Mouse (Mus musculus) adrenal gland, postnatal 10 days (tissue): ENCODE results near the gene Sgpp1. TPM values are rescaled to one million over a fixed set of nuclear protein-coding genes. Genes with fewer than 3 reads are reported as not detected.
A peak's percentile ranks its signal among the peaks of the same experiment; 100 is the strongest.

Experiments
- DNase-seq: peaks from one replicate; pipeline ENCODE4 v3.0.0; 2021; ENCODE audit warnings: mixed read lengths
- long read RNA-seq, 2 experiments: library from polyadenylated mRNA; stranded (forward); transcript quantifications; one replicate each; pipeline ENCODE4 v2.0.0; 2021
- total RNA-seq, 2 experiments: library from RNA; stranded (reverse); gene quantifications; 2 replicates each; pipeline ENCODE4 v1.2.3; 2021

Gene Sgpp1
- total RNA-seq, result 10 to 100 TPM; 42.7 to 57.5 TPM
- long read RNA-seq, experiment 1, transcript Sgpp1-201 (3 exons, 3,323 nt), result major isoform, 34 of 45 reads
- long read RNA-seq, experiment 1, partial matches to known transcripts, result 0 of 45 reads
- long read RNA-seq, experiment 1, other reads (novel, unspliced or antisense), result 8 of 45 reads
- long read RNA-seq, experiment 2, transcript Sgpp1-201 (3 exons, 3,323 nt), result major isoform, 16 of 22 reads
- long read RNA-seq, experiment 2, partial matches to known transcripts, result 1 of 22 reads
- long read RNA-seq, experiment 2, other reads (novel, unspliced or antisense), result 2 of 22 reads

DNA sequence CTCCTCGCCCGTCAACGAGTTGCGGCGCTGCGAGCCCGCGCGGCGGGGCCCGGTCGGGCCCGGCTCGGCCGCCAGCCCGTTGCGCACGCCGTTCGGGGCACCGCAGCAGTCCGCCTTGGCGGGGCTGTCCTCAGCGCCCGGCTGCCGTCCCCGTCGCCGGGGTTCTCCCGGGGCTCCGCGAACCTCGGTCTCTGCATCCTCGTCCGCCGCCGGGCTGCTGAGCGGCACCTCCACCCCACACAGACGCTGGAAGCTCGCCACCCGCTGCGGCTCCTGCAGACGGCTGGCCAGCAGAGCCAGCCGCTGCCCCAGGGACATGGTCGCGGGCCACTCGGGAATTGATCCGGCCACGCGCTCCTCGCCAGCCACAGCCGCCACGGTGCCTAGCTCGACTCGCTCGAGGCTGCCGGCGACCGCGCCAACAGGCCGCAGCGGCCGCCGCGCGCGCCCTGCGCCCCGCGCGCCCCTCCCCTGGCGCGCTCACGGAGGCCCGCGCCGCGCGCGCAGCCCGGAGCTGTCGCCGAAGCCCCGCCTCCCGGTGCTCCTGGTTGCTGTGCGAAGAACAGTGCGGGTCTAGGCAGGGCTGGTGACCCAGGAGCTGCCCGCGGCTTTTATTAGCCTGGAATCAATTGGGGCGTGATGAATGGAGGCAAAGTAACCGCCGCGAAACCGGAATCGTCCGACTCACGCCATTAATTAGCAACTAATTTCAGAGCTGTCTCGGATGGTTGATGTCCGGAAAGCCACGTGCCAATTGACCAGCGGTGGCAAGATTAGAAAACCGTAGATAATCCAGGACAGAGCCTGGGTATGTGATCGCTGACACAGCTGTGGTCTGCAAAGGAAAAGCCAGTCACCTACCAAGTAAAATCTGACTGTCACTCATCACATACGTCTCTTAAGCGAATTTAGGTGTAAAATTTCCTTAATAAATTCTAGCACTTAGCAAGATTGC, at the start of gene Sgpp1:
Sgpp1 (minus strand) TSS at position 484 of the 955 bp plus-strand sequence.
- DNase-seq, result peak; percentile 90

DNA sequence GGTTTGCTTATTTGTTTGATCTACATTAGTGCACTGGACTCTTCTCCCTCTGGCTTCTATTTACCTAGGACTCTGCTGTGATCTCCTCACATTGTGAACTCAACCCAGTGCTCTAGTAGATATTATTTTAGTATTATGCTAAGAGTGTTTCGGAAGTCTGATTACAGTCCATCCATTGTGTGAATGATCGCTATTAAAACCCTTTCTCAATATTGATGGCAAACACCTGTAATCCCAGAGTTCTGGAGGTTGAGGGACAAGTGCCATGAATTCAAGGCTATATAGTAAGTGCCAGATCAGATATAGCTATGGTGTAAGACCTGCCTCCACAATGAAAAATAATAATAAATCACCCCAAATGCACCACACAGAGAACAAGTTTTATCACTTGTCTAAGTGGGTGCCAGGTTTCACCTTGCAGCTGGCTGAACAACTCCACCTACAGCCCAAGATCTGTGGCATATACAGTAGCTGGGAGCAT, 48.8 kb upstream of the Sgpp1 start:
- DNase-seq, result no peak

DNA sequence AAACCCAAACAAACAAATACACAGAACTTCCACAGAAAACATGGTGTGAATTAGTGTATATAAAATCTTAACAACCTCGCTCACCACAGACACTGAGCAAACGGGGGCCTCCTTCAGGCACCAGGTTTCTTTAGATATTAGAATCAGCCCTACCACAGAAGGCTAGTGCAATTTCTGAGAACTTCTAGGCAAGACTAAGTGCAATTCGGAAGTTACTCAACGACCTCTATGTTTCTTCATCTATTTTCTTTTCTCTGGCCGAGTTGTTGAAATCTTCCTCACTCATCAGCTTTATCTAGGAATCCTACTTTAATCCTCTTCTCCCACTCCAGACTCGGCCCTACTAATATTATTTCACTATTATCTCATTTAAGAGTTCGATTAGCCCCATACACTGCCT, 46.5 kb upstream of the Sgpp1 start:
- no peak for DNase-seq

DNA sequence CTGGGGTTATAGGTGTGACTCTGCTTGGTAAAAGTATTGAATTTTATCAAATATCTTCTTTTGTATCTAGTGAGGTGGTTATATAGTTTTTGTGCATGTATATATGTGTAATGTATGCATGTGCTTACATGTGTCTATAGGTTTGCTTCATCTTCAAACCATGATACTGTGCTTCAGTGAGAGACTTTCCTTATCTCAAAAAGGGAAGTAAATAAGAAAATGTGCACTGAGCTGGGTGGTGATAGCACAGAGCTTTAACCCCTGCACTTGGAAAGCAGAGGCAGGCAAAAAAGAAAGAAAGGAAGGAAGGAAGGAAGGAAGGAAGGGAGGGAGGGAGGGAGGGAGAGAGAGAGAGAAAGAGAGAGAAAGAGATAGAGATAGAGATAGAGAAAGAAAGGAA, 45.9 kb upstream of the Sgpp1 start:
- no peak for DNase-seq

DNA sequence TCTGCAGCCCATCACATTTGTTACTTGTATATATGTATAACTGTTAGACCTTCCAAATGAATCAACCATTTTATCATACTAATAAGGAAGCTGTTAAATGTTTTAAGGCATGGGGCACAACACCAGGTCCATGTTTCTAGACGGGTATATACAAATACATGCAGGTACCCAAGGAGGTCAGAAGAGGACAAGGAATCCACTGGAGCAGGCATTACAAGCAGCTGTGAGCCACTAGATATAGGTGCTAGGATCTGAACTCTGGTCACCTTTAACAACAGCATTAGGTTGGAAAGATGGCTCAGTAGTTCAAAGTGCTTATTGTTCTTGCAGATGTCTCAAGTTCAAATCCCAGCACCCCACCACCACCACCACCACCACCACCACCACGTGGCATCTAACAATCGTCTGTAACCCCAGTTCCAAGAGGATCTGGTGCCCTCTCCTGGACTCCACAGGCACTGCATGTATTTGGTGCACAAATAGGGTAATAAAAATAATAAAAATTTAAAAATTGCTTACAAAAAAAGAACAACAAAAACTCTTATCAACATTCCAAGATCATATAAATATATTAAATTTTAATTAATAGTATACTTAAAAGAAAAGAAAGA, 37.0 kb upstream of the Sgpp1 start:
- DNase-seq, result peak; percentile 83

DNA sequence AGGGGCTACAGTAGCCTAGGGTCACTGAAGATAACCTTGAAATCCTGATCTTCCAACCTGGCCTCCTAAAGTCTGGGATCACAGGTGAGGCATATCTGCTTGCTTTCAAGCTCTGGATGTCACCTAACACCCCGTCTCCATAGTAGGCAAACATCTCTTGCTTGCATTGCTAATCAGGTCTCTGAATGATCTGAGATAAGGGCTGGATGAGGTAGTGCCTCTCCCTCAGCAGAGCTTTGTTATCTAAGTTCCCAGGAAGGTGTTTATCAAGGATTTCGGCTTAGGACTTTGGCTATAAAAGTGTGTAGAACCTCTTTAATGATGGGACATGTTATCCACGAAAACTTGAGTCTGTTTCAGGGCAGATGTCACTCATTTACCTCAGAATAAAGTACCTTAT, 35.9 kb upstream of the Sgpp1 start:
- no peak for DNase-seq

DNA sequence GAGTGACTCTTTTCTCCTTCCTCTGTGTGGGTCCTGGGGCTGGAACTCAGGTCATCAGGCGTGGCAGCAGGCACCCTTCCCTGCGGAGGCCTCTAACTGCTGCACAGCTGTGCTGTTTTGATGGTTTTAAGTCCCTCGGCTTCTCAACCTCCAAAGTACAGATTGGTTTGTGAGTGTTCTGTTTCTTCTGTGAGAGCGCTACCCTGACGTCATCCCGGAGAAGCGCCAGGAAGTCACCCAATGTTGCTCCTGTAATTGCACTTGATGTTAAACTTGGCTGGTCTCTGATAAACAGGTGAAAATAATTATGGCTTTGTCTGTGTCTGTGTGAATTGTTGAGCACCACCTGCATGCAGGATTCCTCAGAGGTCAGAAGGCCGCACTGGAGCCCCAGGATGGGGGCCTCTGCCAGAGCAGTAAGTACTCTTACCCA, 31.4 kb upstream of the Sgpp1 start:
- peak; percentile 17 for DNase-seq

DNA sequence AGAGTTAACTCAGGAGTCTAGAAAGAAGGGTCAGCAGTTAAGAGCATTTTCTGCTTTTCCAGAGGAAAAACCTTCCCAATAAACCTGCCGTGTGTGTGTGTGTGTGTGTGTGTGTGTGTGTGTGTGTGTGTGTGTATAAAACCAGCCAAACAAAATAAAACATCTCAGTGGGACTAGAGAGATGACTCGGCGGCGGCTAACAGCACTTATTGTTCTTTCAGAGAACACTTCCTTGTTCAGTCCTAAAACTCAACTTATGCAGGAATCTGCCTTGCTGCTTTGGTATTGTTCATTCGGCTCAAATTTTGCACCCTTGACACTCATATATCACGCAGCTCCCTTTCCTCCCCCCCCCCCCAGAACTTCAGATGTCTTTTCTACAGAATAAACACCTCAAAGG, 30.9 kb upstream of the Sgpp1 start:
- DNase-seq, result no peak

DNA sequence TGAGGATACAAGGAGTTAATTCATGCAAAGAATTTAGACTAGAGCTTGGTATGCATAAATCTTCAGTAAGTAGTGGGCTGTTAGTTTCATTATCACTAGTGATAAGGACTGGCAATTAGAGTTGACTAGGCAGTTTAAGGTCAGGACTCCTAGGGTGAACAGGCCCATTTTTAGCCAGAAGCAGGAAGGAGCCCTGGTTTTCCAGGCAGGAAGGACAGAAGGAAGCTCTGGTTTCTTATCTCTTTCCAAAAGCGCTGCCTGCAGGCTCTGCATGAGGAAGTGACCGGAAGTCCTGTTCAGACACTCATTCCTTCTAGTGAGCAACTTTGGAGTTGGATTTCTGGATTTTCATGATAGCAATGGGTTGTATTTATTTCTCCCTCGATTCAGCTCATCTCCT, 30.2 kb upstream of the Sgpp1 start:
- DNase-seq, result no peak

DNA sequence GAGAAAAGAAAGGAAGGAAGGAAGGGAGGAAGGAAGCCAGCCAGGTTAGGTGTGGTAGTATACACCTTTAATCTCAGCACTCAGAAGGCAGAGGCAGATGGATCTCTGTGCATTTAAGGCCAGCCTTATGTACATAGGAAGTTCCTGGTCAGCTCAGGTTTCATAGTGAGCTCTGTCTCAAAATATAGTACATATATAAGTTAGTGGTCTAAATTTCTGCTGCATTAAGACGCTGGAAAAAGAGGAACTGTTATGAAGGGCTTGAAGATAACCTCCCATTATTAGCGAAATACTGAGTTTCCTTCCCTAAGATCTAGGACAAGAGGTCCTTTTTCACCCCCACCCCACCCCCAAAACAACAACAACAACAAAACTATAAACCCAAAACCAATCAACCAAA, 20.9 kb upstream of the Sgpp1 start:
- DNase-seq, result no peak

DNA sequence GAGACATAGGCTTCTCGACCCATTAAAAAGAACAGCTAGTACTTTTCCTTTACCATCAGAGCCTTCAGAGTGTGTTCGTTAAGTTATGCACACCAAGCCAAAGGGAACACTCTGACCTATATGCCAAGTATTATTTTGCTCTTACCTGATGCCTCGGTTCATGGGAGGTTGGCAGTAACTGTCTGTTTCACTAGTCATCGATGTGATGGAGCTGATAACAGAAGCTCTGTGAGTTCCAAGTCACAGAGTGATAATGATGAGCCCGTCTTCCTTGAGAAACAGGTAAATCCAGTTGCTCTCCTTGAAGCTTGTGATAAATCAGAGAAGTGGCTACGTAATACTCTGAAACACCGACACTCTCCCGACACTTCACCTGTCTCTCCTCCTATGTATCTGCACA, 18.2 kb upstream of the Sgpp1 start:
- DNase-seq, result no peak

DNA sequence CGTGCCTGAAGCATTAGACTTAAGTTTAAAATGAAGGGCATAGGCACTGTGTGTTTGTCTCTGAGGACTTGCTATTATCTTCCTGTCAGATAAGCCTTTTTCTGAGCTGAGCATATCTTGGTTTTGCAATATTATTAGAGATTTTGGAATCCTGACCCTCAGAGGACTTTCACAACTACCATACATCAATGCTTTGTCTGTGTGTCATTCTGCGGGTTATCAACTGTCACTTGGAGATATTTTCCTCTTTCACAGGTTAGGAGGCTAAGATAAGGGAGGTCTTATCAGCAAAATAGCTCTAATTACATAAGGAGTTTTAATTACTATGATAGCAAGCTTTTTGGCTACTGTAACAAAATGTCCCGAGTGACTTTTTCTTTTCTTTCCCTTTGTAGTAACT, 16.5 kb upstream of the Sgpp1 start:
- no peak for DNase-seq

DNA sequence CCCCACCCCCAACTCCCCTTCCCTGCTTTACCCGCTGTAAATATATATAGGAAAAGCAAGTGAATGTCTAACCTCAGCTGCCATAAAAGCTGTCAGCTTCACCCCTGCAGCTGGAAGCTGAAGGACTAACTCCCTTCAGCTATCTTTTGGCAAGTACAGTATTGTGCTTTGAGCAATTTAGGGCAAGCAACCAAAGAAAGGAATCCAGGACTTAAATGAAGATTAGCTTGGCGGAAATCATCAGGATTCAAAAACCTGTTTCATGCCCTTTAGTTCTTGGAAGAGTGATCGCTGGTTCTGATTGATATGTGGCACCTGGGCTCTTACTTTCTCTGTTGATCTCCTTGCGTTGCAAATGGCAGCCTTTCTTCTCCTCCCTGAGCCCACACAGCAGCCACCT, 13.0 kb upstream of the Sgpp1 start:
- no peak for DNase-seq

DNA sequence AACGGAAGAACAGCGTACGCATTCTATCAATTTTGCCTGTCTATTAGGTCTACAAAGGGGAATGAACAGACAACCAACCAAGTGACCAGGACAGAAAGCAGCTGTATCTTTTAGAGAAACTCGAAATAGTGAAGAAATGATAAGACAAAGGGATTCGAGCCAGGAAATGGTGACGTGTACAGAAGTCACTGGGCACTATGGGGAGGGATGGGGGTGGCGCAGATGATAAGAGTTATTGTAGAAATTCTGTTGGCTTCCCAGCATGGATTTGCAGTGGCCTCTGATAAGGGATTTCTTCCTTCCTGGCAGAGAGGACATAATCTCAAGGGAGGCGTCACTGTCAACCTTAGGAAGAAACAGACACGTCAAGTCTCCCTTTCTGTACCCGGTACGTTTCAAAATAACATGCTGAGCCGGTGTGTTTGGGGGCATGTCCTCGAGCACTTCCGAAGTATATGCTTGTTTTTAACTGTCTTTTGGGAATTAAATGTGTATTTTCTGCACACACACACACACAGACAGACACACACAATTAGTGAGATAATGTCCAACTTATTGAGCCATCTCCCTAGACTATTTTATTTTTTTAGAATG, 10.3 kb upstream of the Sgpp1 start:
- peak; percentile 31 for DNase-seq

DNA sequence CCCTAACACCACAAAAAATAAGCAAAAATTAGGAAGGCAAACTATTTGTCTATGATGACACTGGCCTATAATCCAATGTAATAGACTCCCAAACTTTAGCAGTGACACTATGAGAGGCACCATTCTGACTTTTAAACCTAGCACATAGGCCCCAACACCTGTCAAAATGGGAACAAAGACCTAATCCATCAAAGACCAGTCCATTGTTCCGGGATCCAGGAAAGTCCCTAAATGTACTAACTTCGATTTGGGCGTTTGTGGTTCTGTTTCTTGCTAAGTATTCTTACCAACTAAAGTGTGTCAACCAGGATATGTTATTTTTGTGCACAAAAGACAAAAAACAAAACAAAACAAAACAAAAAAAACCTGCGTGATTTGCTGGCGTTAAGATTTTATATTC, 6.6 kb upstream of the Sgpp1 start:
- DNase-seq, result no peak

DNA sequence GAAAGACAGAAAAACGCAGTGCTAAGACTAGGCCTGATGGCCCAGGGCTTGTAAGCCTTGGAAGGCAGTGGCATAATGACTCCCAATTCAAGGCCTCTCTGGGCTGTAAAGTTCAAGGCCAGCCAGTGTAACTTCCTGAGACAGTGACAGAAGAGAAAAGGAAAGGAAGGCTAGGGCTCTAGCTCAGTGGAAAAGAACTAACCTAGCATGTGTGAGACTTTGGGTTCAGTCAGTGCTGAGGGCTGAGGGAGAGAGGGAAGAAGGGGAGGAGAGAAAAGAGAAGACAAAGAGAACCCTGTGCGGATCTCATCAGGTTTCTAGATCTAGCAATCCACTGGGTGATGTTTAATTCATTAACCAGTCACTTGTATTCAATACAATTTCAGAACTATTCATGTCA, 5.7 kb upstream of the Sgpp1 start:
- DNase-seq, result peak; percentile 62

DNA sequence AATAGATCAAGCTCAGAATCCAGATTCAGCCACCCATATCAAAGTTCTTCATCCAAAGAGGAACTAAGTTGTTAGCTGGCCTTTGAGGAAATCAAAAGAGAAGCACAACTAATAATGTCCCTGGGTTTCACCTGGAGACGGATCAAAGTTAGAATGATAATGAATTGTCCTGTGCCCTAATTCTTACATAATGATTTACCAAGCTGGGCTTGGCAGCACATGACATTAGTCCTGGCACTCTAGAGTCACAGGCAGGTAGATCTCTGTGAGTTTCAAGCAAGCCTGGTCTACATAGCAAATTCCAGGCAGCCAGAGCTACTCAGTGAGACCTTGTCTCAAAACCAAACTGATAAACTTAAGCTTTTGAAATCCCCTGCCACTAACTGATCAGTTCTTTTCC, 4.9 kb upstream of the Sgpp1 start:
- DNase-seq, result no peak

DNA sequence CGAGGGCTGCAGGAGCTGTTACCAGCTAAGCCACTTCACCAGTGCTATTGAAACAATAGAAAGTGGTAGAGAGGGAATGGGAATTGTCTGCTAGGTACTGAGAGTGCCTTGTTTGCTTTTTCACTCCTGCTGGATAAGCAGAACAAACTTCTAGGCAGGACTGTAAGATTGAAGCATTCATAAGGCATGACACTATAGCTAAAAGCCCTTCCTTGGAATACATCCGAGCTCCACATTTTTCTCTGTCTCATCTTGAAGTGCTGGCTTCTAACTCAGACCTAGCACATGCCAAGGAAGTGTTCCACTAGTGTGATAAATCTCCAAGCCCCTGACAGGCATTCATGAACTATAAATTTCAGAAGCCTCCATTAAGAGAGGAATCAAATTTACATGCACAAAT, 4.1 kb upstream of the Sgpp1 start:
- DNase-seq, result no peak

DNA sequence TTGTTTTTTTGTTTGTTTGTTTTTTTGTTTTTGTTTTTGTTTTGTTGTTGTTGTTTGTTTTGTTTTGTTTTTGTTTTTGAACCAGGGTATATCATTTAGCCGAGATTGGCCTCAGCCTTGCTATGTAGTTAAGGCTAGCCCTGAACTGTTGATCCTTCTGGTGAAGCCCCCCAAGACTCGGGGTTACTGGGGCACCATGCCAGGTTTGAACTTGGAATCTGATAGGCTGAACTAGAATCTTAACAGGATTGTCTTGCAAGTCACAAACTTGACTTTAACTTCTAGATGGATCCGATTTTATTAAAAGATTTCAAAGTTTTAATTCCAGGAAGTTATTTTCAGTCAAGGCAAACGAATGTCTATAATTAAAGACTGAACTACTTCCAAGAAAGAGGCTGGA, 767 bp upstream of the Sgpp1 start:
- no peak for DNase-seq

DNA sequence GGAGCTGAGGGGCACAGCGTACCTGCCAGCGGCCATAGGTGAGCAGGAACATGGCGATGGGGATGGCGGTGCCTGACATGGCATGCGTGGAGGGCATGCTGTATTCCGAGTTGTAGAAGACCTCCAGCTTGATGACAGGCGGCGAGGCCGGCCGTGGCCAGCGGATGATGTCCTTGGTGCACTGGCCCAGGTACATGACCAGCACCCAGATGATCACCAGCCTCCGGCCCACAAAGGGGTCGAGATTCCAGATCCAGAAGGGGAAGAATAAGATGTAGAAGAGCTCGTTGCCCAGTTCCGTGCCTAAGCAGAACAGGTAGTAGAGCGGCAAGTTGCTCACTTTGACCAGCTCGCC, 661 bp downstream of the Sgpp1 start:
- DNase-seq, result peak; percentile 61

DNA sequence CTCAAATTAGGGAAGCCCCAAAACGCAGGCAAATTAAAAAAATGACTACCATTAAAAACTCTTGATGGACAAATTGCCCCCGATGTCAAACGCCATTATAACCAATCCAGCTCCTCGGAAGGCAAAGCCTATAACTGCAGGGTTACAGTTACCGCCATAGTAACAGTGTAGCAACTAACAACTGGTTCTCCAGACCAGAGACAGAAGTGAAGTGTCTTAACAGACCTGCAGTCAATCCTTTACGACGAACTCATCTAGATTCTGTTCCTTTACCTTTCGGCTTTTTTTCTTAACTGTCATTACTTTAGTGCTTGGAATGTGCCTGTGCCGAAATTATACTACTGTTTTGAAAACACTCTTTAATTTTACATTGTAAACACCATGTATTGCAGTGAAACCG, 1.4 kb downstream of the Sgpp1 start:
- no peak for DNase-seq

DNA sequence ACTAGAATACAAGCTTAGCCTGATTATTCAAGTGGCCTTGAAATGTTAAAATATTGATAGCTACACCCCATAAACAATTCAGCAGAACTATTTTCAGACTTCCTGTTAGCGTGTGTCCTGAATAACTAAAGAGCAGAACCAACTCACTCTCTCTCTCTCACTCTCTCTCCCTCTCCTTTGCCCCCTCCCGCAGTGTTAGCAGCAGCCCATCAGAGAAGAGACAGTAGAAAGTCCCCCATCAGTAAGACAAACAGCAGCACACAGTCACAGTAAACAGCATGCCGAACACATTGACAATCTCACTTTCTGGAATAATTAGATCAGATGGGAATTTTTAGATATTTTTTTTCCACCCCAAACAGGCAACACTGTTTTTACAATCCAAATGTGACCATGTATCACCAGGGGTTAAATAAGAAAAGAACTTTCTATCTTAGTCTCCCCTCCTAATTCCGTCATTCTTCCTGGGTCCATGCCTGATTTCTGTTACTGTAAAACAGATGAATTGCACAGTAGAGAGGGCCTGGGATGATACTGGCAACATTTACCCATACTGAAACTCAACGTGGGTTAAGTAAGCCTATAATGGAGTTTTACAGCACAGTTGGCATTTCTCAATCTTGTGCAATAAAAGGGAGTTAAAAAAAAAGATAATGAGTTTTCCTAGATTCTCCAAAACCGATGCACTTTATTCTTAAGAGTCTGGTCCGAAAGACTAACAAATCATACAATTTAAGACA, 2.0 kb downstream of the Sgpp1 start:
- DNase-seq, result no peak
